Mouse (Mus musculus): ENCODE measurements at regions not wholly inside any gene's neighbourhood (a gene's known extent, or its start where the extent isn't known, plus 50 kb on each side); places are given as distances from the start of the nearest gene placed in this dataset.

GRCm38 (mm10) chr9:47351036-47351435 is 178.9 kb upstream of the Cadm1 start:
- no peak for DNase-seq

- no peak for DNase-seq
Measured at GRCm38 (mm10) chr9:47353017-47353416, 177.0 kb upstream of the Cadm1 start.

GRCm38 (mm10) chr9:47353972-47354371 is 176.0 kb upstream of the Cadm1 start:
- no peak for DNase-seq

GRCm38 (mm10) chr9:47354423-47354822 is 175.6 kb upstream of the Cadm1 start:
- DNase-seq, result no peak

- DNase-seq, result no peak
Measured at GRCm38 (mm10) chr9:47354866-47355265, 175.1 kb upstream of the Cadm1 start.

- no peak for DNase-seq
Measured at GRCm38 (mm10) chr9:47357756-47358399, 172.1 kb upstream of the Cadm1 start.

GRCm38 (mm10) chr9:47358400-47358767 is 171.6 kb upstream of the Cadm1 start:
- no peak for DNase-seq

- no peak for DNase-seq
Measured at GRCm38 (mm10) chr9:47363086-47363485, 166.9 kb upstream of the Cadm1 start.

- DNase-seq, result no peak
Measured at GRCm38 (mm10) chr9:47364762-47365161, 165.2 kb upstream of the Cadm1 start.

- DNase-seq, result peak; percentile 55
Measured at GRCm38 (mm10) chr9:47367266-47367957, 162.6 kb upstream of the Cadm1 start.

GRCm38 (mm10) chr9:47368015-47368901 is 161.7 kb upstream of the Cadm1 start:
- no peak for DNase-seq

GRCm38 (mm10) chr9:47372296-47372695 is 157.7 kb upstream of the Cadm1 start:
- DNase-seq, result no peak

GRCm38 (mm10) chr9:47374086-47374485 is 155.9 kb upstream of the Cadm1 start:
- DNase-seq, result no peak

GRCm38 (mm10) chr9:47376645-47377044 is 153.3 kb upstream of the Cadm1 start:
- no peak for DNase-seq

- no peak for DNase-seq
Measured at GRCm38 (mm10) chr9:47378541-47378940, 151.4 kb upstream of the Cadm1 start.

- no peak for DNase-seq
Measured at GRCm38 (mm10) chr9:47380361-47380760, 149.6 kb upstream of the Cadm1 start.

GRCm38 (mm10) chr9:47384185-47384854 is 145.7 kb upstream of the Cadm1 start:
- no peak for DNase-seq

GRCm38 (mm10) chr9:47386646-47387045 is 143.3 kb upstream of the Cadm1 start:
- no peak for DNase-seq

- no peak for DNase-seq
Measured at GRCm38 (mm10) chr9:47387221-47387620, 142.8 kb upstream of the Cadm1 start.

- DNase-seq, result no peak
Measured at GRCm38 (mm10) chr9:47387716-47388300, 142.2 kb upstream of the Cadm1 start.

- DNase-seq, result no peak
Measured at GRCm38 (mm10) chr9:47389901-47390300, 140.1 kb upstream of the Cadm1 start.

- DNase-seq, result no peak
Measured at GRCm38 (mm10) chr9:47391669-47392068, 138.3 kb upstream of the Cadm1 start.
